Mouse (Mus musculus): Measurements from ENCODE around the gene Sesn2. TPM values are rescaled to one million over a fixed set of nuclear protein-coding genes. Genes with fewer than 3 reads are reported as not detected.
"Not testable (repeated sequence)": the region's sequence is repeated elsewhere in the genome, so short reads cannot be mapped to it uniquely, and the experiment has no call there.

The Sesn2 gene
- 13.0 and 14.7 TPM in 2 replicates for polyA plus RNA-seq (2016; fragmentation: Nextera tagmentation; extraction: Ambion mirVana)

GRCm38 (mm10) chr4:132510352-132510798 lies at the start of gene Sesn2:
Sesn2 (minus strand) TSS chr4:132510501.
- Histone ChIP-seq H3K4me1 (peaks cover 53% of the 10 kb centered on the region), H3K9me3 (replicated peaks) (no peaks in the 10 kb centered on the region), H3K27me3 (ENCODE audit: low read depth, poor library complexity, severe bottlenecking) (peaks cover 16% of the 10 kb centered on the region), H3K27ac (replicated peaks) (peak within 1 kb of the TSS; percentile 87), H3K4me3 (peak within 1 kb of the TSS; percentile 73), H3K36me3 (no peaks in the 10 kb centered on the region)
- 0% methylated on average over 32 of the region's 32 CpGs for WGBS
- peak; percentile 97 for DNase-seq (ENCODE audit: low spot score)

GRCm38 (mm10) chr4:132555550-132555949 lies 45.2 kb upstream of the Sesn2 start:
- not testable (repeated sequence) for DNase-seq (ENCODE audit: low spot score); H3K4me3 ChIP-seq
- WGBS = 95% methylated on average over 7 of the region's 7 CpGs

GRCm38 (mm10) chr4:132554653-132555052 lies 44.4 kb upstream of the Sesn2 start:
- 87% methylated on average over 8 of the region's 8 CpGs for WGBS
- DNase-seq (ENCODE audit: low spot score) = no peak
- H3K27me3 ChIP-seq (ENCODE audit: low read depth, poor library complexity, severe bottlenecking) = no peaks in the 10 kb centered on the region
- no peaks in the 10 kb centered on the region for H3K9me3 ChIP-seq (replicated peaks)
- H3K4me3 ChIP-seq = no peak overlapping the region
- no peaks in the 10 kb centered on the region for H3K4me1 ChIP-seq
- peaks cover 59% of the 10 kb centered on the region for H3K36me3 ChIP-seq
- H3K27ac ChIP-seq (replicated peaks) = no peak overlapping the region

More at GRCm38 (mm10) chr4:132555550-132555949, 45.2 kb upstream of the Sesn2 start:
- not testable (repeated sequence) for H3K9me3 ChIP-seq (replicated peaks); H3K27me3 ChIP-seq (ENCODE audit: low read depth, poor library complexity, severe bottlenecking); H3K4me1 ChIP-seq; H3K27ac ChIP-seq (replicated peaks)
- peaks cover 50% of the 10 kb centered on the region for H3K36me3 ChIP-seq

GRCm38 (mm10) chr4:132554221-132554620 lies 43.9 kb upstream of the Sesn2 start:
- Histone ChIP-seq H3K27me3 (ENCODE audit: low read depth, poor library complexity, severe bottlenecking) (no peaks in the 10 kb centered on the region), H3K4me1 (no peaks in the 10 kb centered on the region), H3K4me3 (no peak overlapping the region), H3K27ac (replicated peaks) (no peak overlapping the region), H3K36me3 (peaks cover 63% of the 10 kb centered on the region), H3K9me3 (replicated peaks) (no peaks in the 10 kb centered on the region)
- DNase-seq (ENCODE audit: low spot score) = no peak
- WGBS = 87% methylated on average over 5 of the region's 5 CpGs

GRCm38 (mm10) chr4:132545851-132546250 lies 35.5 kb upstream of the Sesn2 start:
- Histone ChIP-seq H3K27me3 (ENCODE audit: low read depth, poor library complexity, severe bottlenecking) (no peaks in the 10 kb centered on the region), H3K4me3 (no peak overlapping the region), H3K9me3 (replicated peaks) (no peaks in the 10 kb centered on the region), H3K4me1 (no peaks in the 10 kb centered on the region), H3K36me3 (peaks cover 99% of the 10 kb centered on the region), H3K27ac (replicated peaks) (no peak overlapping the region)
- DNase-seq (ENCODE audit: low spot score) = peak; percentile 59
- WGBS = 59% methylated on average over 8 of the region's 8 CpGs

GRCm38 (mm10) chr4:132542724-132543123 lies 32.4 kb upstream of the Sesn2 start:
- no peak overlapping the region for H3K4me3 ChIP-seq
- WGBS = 72% methylated on average over 1 of the region's 1 CpGs
- H3K9me3 ChIP-seq (replicated peaks) = no peaks in the 10 kb centered on the region
- peaks cover 98% of the 10 kb centered on the region for H3K36me3 ChIP-seq
- DNase-seq (ENCODE audit: low spot score) = no peak
- no peaks in the 10 kb centered on the region for H3K4me1 ChIP-seq
- H3K27me3 ChIP-seq (ENCODE audit: low read depth, poor library complexity, severe bottlenecking) = no peaks in the 10 kb centered on the region
- no peak overlapping the region for H3K27ac ChIP-seq (replicated peaks)

- WGBS = 89% methylated on average over 4 of the region's 4 CpGs
- Histone ChIP-seq H3K27me3 (ENCODE audit: low read depth, poor library complexity, severe bottlenecking) (no peaks in the 10 kb centered on the region), H3K4me1 (peaks cover 11% of the 10 kb centered on the region), H3K36me3 (peaks cover 87% of the 10 kb centered on the region), H3K4me3 (no peak overlapping the region), H3K27ac (replicated peaks) (no peak overlapping the region), H3K9me3 (replicated peaks) (no peaks in the 10 kb centered on the region)
- no peak for DNase-seq (ENCODE audit: low spot score)
Observed at GRCm38 (mm10) chr4:132541413-132541812, 31.1 kb upstream of the Sesn2 start.

- Histone ChIP-seq H3K27me3 (ENCODE audit: low read depth, poor library complexity, severe bottlenecking) (no peaks in the 10 kb centered on the region), H3K36me3 (peaks cover 70% of the 10 kb centered on the region), H3K9me3 (replicated peaks) (no peaks in the 10 kb centered on the region), H3K4me1 (peaks cover 20% of the 10 kb centered on the region), H3K4me3 (no peak overlapping the region), H3K27ac (replicated peaks) (no peak overlapping the region)
- no peak for DNase-seq (ENCODE audit: low spot score)
- 94% methylated on average over 5 of the region's 5 CpGs for WGBS
Observed at GRCm38 (mm10) chr4:132539481-132539880, 29.2 kb upstream of the Sesn2 start.

- peak; percentile 93 for DNase-seq (ENCODE audit: low spot score)
- under 1% methylated on average over 60 of the region's 60 CpGs for WGBS
Observed at GRCm38 (mm10) chr4:132535406-132536121, 25.3 kb upstream of the Sesn2 start, which contains the start of gene Dnajc8. Dnajc8 (plus strand) TSS chr4:132535550.

GRCm38 (mm10) chr4:132532981-132533916 lies 22.9 kb upstream of the Sesn2 start, which contains the start of gene Atpif1:
Atpif1 (minus strand) TSS chr4:132533659.
- H3K27ac ChIP-seq (replicated peaks) = peak within 1 kb of the TSS; percentile 97
- DNase-seq (ENCODE audit: low spot score) = peak; percentile 93
- under 1% methylated on average over 63 of the region's 63 CpGs for WGBS
- H3K4me3 ChIP-seq = peak within 1 kb of the TSS; percentile 74
- H3K36me3 ChIP-seq = peaks cover 40% of the 10 kb centered on the region
- peaks cover 46% of the 10 kb centered on the region for H3K4me1 ChIP-seq
- no peaks in the 10 kb centered on the region for H3K27me3 ChIP-seq (ENCODE audit: low read depth, poor library complexity, severe bottlenecking)
- no peaks in the 10 kb centered on the region for H3K9me3 ChIP-seq (replicated peaks)

More at GRCm38 (mm10) chr4:132535406-132536121, 25.3 kb upstream of the Sesn2 start, which contains the start of gene Dnajc8:
- Histone ChIP-seq H3K27ac (replicated peaks) (peak within 1 kb of the TSS; percentile 96), H3K9me3 (replicated peaks) (no peaks in the 10 kb centered on the region), H3K4me3 (peak within 1 kb of the TSS; percentile 100), H3K36me3 (peaks cover 42% of the 10 kb centered on the region), H3K27me3 (ENCODE audit: low read depth, poor library complexity, severe bottlenecking) (no peaks in the 10 kb centered on the region), H3K4me1 (peaks cover 46% of the 10 kb centered on the region)

- Histone ChIP-seq H3K27ac (replicated peaks) (peak overlapping the region; percentile 97), H3K27me3 (ENCODE audit: low read depth, poor library complexity, severe bottlenecking) (no peaks in the 10 kb centered on the region), H3K9me3 (replicated peaks) (no peaks in the 10 kb centered on the region), H3K4me3 (peak overlapping the region; percentile 74), H3K4me1 (peaks cover 46% of the 10 kb centered on the region), H3K36me3 (peaks cover 33% of the 10 kb centered on the region)
- DNase-seq (ENCODE audit: low spot score) = no peak
- WGBS = 52% methylated on average over 5 of the region's 5 CpGs
Observed at GRCm38 (mm10) chr4:132532496-132532895, 22.2 kb upstream of the Sesn2 start.

GRCm38 (mm10) chr4:132530033-132530804 lies 19.9 kb upstream of the Sesn2 start:
- Histone ChIP-seq H3K27ac (replicated peaks) (no peak overlapping the region), H3K4me1 (peaks cover 31% of the 10 kb centered on the region), H3K4me3 (no peak overlapping the region), H3K27me3 (ENCODE audit: low read depth, poor library complexity, severe bottlenecking) (no peaks in the 10 kb centered on the region), H3K9me3 (replicated peaks) (no peaks in the 10 kb centered on the region), H3K36me3 (peaks cover 30% of the 10 kb centered on the region)
- 92% methylated on average over 20 of the region's 20 CpGs for WGBS
- no peak for DNase-seq (ENCODE audit: low spot score)

Data from midbrain, embryonic 10.5 days (tissue).